Mouse (Mus musculus): Measurements from ENCODE around the gene 1700024P04Rik. TPM values are rescaled to one million over a fixed set of nuclear protein-coding genes. Genes with fewer than 3 reads are reported as not detected.

The 1700024P04Rik gene
- polyA plus RNA-seq (2015; fragmentation: Nextera tagmentation; extraction: Ambion mirVana), result not detected in 2 replicates

GRCm38 (mm10) chr13:98984465-98984864, at the start of gene 1700024P04Rik:
TSS of gene 1700024P04Rik (minus strand) at chr13:98984565.
- Histone ChIP-seq H3K9me3 (no peaks in the 10 kb centered on the region), H3K9ac (no peak within 1 kb of the TSS), H3K4me2 (no peak within 1 kb of the TSS), H3K27ac (no peak within 1 kb of the TSS), H3K27me3 (replicated peaks) (no peaks in the 10 kb centered on the region), H3K4me1 (no peaks in the 10 kb centered on the region), H3K4me3 (no peak within 1 kb of the TSS), H3K36me3 (replicated peaks) (no peaks in the 10 kb centered on the region)
- ATAC-seq (replicated peaks), result no peak
- WGBS, result 84% methylated on average over 2 of the region's 2 CpGs

- peak overlapping the region; percentile 34 for H3K4me2 ChIP-seq
- WGBS, result 19% methylated on average over 11 of the region's 11 CpGs
- no peak overlapping the region for H3K4me3 ChIP-seq
- ATAC-seq (replicated peaks), result peak; percentile 58
- H3K4me1 ChIP-seq, result peaks cover 25% of the 10 kb centered on the region
- 0 out of 2 replicates have a peak overlapping the region, but pooled peaks have one; percentile 17 for H3K9ac ChIP-seq
- H3K9me3 ChIP-seq, result no peaks in the 10 kb centered on the region
- no peaks in the 10 kb centered on the region for H3K36me3 ChIP-seq (replicated peaks)
- H3K27me3 ChIP-seq (replicated peaks), result no peaks in the 10 kb centered on the region
- peak overlapping the region; percentile 78 for H3K27ac ChIP-seq
Measured at GRCm38 (mm10) chr13:99031223-99032216, 47.2 kb upstream of the 1700024P04Rik start.

- no peaks in the 10 kb centered on the region for H3K9me3 ChIP-seq
- ATAC-seq (replicated peaks), result peak; percentile 77
- H3K4me1 ChIP-seq, result peaks cover 25% of the 10 kb centered on the region
- peak overlapping the region; percentile 34 for H3K4me2 ChIP-seq
- H3K27me3 ChIP-seq (replicated peaks), result no peaks in the 10 kb centered on the region
- peak overlapping the region; percentile 78 for H3K27ac ChIP-seq
- no peaks in the 10 kb centered on the region for H3K36me3 ChIP-seq (replicated peaks)
- WGBS, result 20% methylated on average over 15 of the region's 15 CpGs
- H3K9ac ChIP-seq, result no peak overlapping the region
- no peak overlapping the region for H3K4me3 ChIP-seq
Measured at GRCm38 (mm10) chr13:99030579-99031200, 46.3 kb upstream of the 1700024P04Rik start.

- WGBS, result 75% methylated on average over 5 of the region's 5 CpGs
- no peak for ATAC-seq (replicated peaks)
Measured at GRCm38 (mm10) chr13:99025268-99025667, 40.9 kb upstream of the 1700024P04Rik start.

GRCm38 (mm10) chr13:99022036-99022435, 37.7 kb upstream of the 1700024P04Rik start:
- WGBS, result 51% methylated on average over 7 of the region's 7 CpGs
- no peak overlapping the region for H3K4me3 ChIP-seq
- H3K27ac ChIP-seq, result peak overlapping the region; percentile 51
- peaks cover 8% of the 10 kb centered on the region for H3K4me1 ChIP-seq
- ATAC-seq (replicated peaks), result peak; percentile 53; the same call in 1 of the 2 replicates
- no peaks in the 10 kb centered on the region for H3K27me3 ChIP-seq (replicated peaks)
- H3K9ac ChIP-seq, result no peak overlapping the region
- H3K36me3 ChIP-seq (replicated peaks), result no peaks in the 10 kb centered on the region
- H3K4me2 ChIP-seq, result no peak overlapping the region
- no peaks in the 10 kb centered on the region for H3K9me3 ChIP-seq

More at GRCm38 (mm10) chr13:99025268-99025667, 40.9 kb upstream of the 1700024P04Rik start:
- no peaks in the 10 kb centered on the region for H3K27me3 ChIP-seq (replicated peaks)
- no peak overlapping the region for H3K4me3 ChIP-seq
- H3K36me3 ChIP-seq (replicated peaks), result no peaks in the 10 kb centered on the region
- H3K9ac ChIP-seq, result no peak overlapping the region
- H3K4me2 ChIP-seq, result no peak overlapping the region
- no peaks in the 10 kb centered on the region for H3K9me3 ChIP-seq
- H3K27ac ChIP-seq, result no peak overlapping the region
- peaks cover 16% of the 10 kb centered on the region for H3K4me1 ChIP-seq

- Histone ChIP-seq H3K36me3 (replicated peaks) (no peaks in the 10 kb centered on the region), H3K4me3 (no peak overlapping the region), H3K9ac (no peak overlapping the region), H3K27ac (no peak overlapping the region), H3K9me3 (no peaks in the 10 kb centered on the region), H3K27me3 (replicated peaks) (no peaks in the 10 kb centered on the region), H3K4me2 (no peak overlapping the region), H3K4me1 (peaks cover 8% of the 10 kb centered on the region)
- 63% methylated on average over 6 of the region's 6 CpGs for WGBS
- no peak for ATAC-seq (replicated peaks)
Measured at GRCm38 (mm10) chr13:99021181-99021580, 36.8 kb upstream of the 1700024P04Rik start.

- 88% methylated on average over 11 of the region's 11 CpGs for WGBS
- H3K27me3 ChIP-seq (replicated peaks), result no peaks in the 10 kb centered on the region
- H3K9me3 ChIP-seq, result no peaks in the 10 kb centered on the region
- H3K4me2 ChIP-seq, result no peak overlapping the region
- H3K9ac ChIP-seq, result no peak overlapping the region
- no peak overlapping the region for H3K4me3 ChIP-seq
- H3K4me1 ChIP-seq, result peaks cover 8% of the 10 kb centered on the region
- H3K36me3 ChIP-seq (replicated peaks), result no peaks in the 10 kb centered on the region
- no peak overlapping the region for H3K27ac ChIP-seq
- ATAC-seq (replicated peaks), result no peak
Measured at GRCm38 (mm10) chr13:99019831-99020669, 35.7 kb upstream of the 1700024P04Rik start.

- H3K4me1 ChIP-seq, result peaks cover 8% of the 10 kb centered on the region
- no peak overlapping the region for H3K9ac ChIP-seq
- WGBS, result 59% methylated on average over 15 of the region's 15 CpGs
- no peak overlapping the region for H3K27ac ChIP-seq
- no peak overlapping the region for H3K4me3 ChIP-seq
- ATAC-seq (replicated peaks), result no peak
- H3K27me3 ChIP-seq (replicated peaks), result no peaks in the 10 kb centered on the region
- H3K9me3 ChIP-seq, result no peaks in the 10 kb centered on the region
- no peak overlapping the region for H3K4me2 ChIP-seq
- no peaks in the 10 kb centered on the region for H3K36me3 ChIP-seq (replicated peaks)
Measured at GRCm38 (mm10) chr13:99018526-99019201, 34.3 kb upstream of the 1700024P04Rik start.

GRCm38 (mm10) chr13:99016696-99017095, 32.3 kb upstream of the 1700024P04Rik start:
- Histone ChIP-seq H3K9ac (no peak overlapping the region), H3K27me3 (replicated peaks) (no peaks in the 10 kb centered on the region), H3K4me1 (peaks cover 5% of the 10 kb centered on the region), H3K4me2 (no peak overlapping the region), H3K27ac (no peak overlapping the region), H3K36me3 (replicated peaks) (no peaks in the 10 kb centered on the region), H3K9me3 (no peaks in the 10 kb centered on the region), H3K4me3 (no peak overlapping the region)
- no peak for ATAC-seq (replicated peaks)
- WGBS, result 71% methylated on average over 4 of the region's 4 CpGs

- Histone ChIP-seq H3K4me3 (no peak overlapping the region), H3K27ac (no peak overlapping the region), H3K9ac (no peak overlapping the region), H3K9me3 (no peaks in the 10 kb centered on the region), H3K4me1 (peaks cover 5% of the 10 kb centered on the region), H3K36me3 (replicated peaks) (no peaks in the 10 kb centered on the region), H3K4me2 (no peak overlapping the region), H3K27me3 (replicated peaks) (no peaks in the 10 kb centered on the region)
- ATAC-seq (replicated peaks), result no peak
- WGBS, result 84% methylated on average over 5 of the region's 5 CpGs
Measured at GRCm38 (mm10) chr13:99012891-99013290, 28.5 kb upstream of the 1700024P04Rik start.

GRCm38 (mm10) chr13:99008013-99008412, 23.6 kb upstream of the 1700024P04Rik start:
- Histone ChIP-seq H3K4me2 (no peak overlapping the region), H3K27ac (no peak overlapping the region), H3K4me1 (peaks cover 5% of the 10 kb centered on the region), H3K4me3 (no peak overlapping the region), H3K27me3 (replicated peaks) (no peaks in the 10 kb centered on the region), H3K36me3 (replicated peaks) (no peaks in the 10 kb centered on the region), H3K9me3 (no peaks in the 10 kb centered on the region; the same call in 1 of the 2 replicates), H3K9ac (no peak overlapping the region)
- no peak for ATAC-seq (replicated peaks)
- 95% methylated on average over 5 of the region's 5 CpGs for WGBS

Data from midbrain, embryonic 15.5 days (tissue).